ENCODE assay signal across 8 mouse cellular contexts in the genomic region with DNA sequence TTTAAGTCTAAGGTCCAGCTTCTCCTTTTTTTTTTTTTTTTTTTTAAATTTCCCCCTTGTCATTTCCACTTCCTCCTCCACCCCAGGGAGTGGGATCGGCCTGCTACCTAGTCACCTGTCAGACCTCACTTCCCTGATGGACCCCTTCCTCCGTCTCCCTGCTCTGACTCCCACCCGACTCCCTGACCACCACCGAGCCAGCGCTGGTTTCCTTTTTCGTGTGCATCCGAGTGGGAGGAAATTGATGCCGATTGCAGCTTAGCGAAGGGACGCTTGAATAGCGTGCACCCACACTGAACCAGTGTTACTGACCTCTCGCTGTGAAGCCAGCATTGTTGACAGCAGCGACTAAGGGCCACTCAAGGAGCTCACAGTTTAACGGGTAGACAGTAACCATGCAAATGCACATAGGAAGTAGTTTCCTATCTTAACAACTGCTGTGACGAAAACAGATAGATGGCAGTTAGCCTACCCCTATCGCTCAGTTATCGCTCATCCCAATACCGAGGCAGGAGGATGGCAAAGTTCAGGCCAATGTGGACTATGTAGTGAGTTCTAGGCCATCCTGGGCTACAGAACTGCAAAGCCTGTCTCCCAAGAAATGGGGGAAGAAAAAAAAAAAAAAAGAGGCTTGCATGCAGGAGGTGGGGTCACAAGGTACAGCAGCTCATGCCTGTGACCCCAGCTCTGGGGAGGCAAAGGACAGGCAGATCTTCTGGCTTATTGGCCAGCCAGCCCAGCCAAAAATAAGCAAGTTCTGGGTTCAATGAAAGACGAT. TPM values are rescaled to one million over a fixed set of nuclear protein-coding genes. Genes with fewer than 3 reads are reported as not detected.
DNase-seq lines count a peak whose midpoint lies in the region; ATAC-seq and TF ChIP-seq lines count a peak whose summit lies in the region.

No protein-coding gene starts in this region.

- peak; percentile 52 for ATAC-seq in hindbrain, postnatal 0 days

- peak; percentile 36 to 63 for DNase-seq in heart, adult 18-20 months
- DNase-seq in heart, postnatal 25 days (ENCODE audit: low spot score) = no peak
- peak; percentile 63 for DNase-seq in MEL (ENCODE audit: low read depth, low spot score)
- no peak for DNase-seq in hindbrain, postnatal 0 days (ENCODE audit: low spot score)
- DNase-seq in lung, postnatal 10 days = peak; percentile 30
- DNase-seq in spleen, adult 2 months (ENCODE audit: low read depth in 1 of 2, low spot score in 2 of 2) = peak; percentile 17 to 22
- DNase-seq in left cerebral cortex, adult 18-20 months (ENCODE audit: low spot score in 2 of 2) = no peak

- intact Hi-C loops in heart, postnatal 25 days (cut with DNase I) = loop anchor here (5.0 kb wide), 1 partner anchor 125 kb away; no protein-coding TSS in a partner anchor

- TF ChIP-seq CTCF in MEL (IDR thresholded peaks at IDR 0.05 in 2 of 3, conservative IDR thresholded peaks at IDR 0.05 in 1 of 3; ENCODE audit: control insufficient read depth in 1 of 3, insufficient read depth in 1 of 3, low read depth in 2 of 3, low read length in 3 of 3, poor library complexity in 1 of 3, severe bottlenecking in 1 of 3) = no peak
- no peak for TF ChIP-seq CTCF in hindbrain, postnatal 0 days (IDR thresholded peaks at IDR 0.05; ENCODE audit: low read depth)
- no peak for TF ChIP-seq CTCF in spleen, adult 2 months (IDR thresholded peaks at IDR 0.05; ENCODE audit: extremely low read depth, insufficient read depth, insufficient read length, insufficient replicate concordance)

- 13% methylated on average over 19 of the region's 19 CpGs for WGBS in hindbrain, postnatal 0 days
- WGBS in spleen, adult 2 months = 2% methylated on average over 19 of the region's 19 CpGs

- no peaks in the 10 kb centered on the region for H3K9me3 ChIP-seq in MEL (replicated peaks; ENCODE audit: insufficient read depth, low read length)
- H3K9me3 ChIP-seq in erythroblast, embryonic 14.5 days (ENCODE audit: control insufficient read depth, low read length) = no peaks in the 10 kb centered on the region
- H3K9me3 ChIP-seq in hindbrain, postnatal 0 days (ENCODE audit: low read length) = no peaks in the 10 kb centered on the region

- TF ChIP-seq EP300 in MEL (IDR thresholded peaks at IDR 0.05; ENCODE audit: low read depth in 1 of 2, low read length in 2 of 2) = peak; percentile 45 to 62; a peak in 3 of 4 replicates

- peaks cover 4 to 7% of the 10 kb centered on the region in 2 experiments for H3K36me3 ChIP-seq in MEL (ENCODE audit: control insufficient read depth in 1 of 2, insufficient read depth in 2 of 2, low read length in 2 of 2)
- H3K36me3 ChIP-seq in erythroblast, embryonic 14.5 days (ENCODE audit: control insufficient read depth) = peaks cover 36% of the 10 kb centered on the region
- H3K36me3 ChIP-seq in hindbrain, postnatal 0 days (ENCODE audit: insufficient read depth, low read length) = peaks cover 7% of the 10 kb centered on the region
- peaks cover 6% of the 10 kb centered on the region for H3K36me3 ChIP-seq in spleen, adult 2 months (ENCODE audit: control insufficient read depth, insufficient read depth, low read length)

- peak overlapping the region; percentile 80 to 94 for H3K4me3 ChIP-seq in MEL (ENCODE audit: control insufficient read depth in 1 of 2, insufficient read depth in 1 of 2, low read depth in 2 of 2, low read length in 2 of 2)
- H3K4me3 ChIP-seq in erythroblast, embryonic 14.5 days (replicated peaks) = peak overlapping the region; percentile 95
- peak overlapping the region; percentile 91 for H3K4me3 ChIP-seq in hindbrain, postnatal 0 days (ENCODE audit: low read length)
- H3K4me3 ChIP-seq in spleen, adult 2 months (ENCODE audit: extremely low read depth, insufficient read depth, insufficient read length) = peak overlapping the region; percentile 81

- H3K4me1 ChIP-seq in MEL (ENCODE audit: control insufficient read depth in 1 of 2, insufficient read depth in 2 of 2, low read length in 2 of 2) = peaks cover 0 to 11% of the 10 kb centered on the region in 2 experiments; a peak in 2 of 4 replicates
- H3K4me1 ChIP-seq in erythroblast, embryonic 14.5 days (ENCODE audit: control insufficient read depth) = peaks cover 26% of the 10 kb centered on the region
- no peaks in the 10 kb centered on the region for H3K4me1 ChIP-seq in hindbrain, postnatal 0 days (ENCODE audit: insufficient read depth, low read length)
- H3K4me1 ChIP-seq in spleen, adult 2 months (ENCODE audit: control insufficient read depth, insufficient read depth, insufficient read length) = peaks cover 10% of the 10 kb centered on the region

- H3K4me2 ChIP-seq in hindbrain, postnatal 0 days (ENCODE audit: low read depth, low read length) = peak overlapping the region; percentile 78

- peak overlapping the region; percentile 89 for H3K9ac ChIP-seq in MEL (ENCODE audit: control insufficient read depth, low read depth, low read length, poor library complexity, severe bottlenecking)
- H3K9ac ChIP-seq in hindbrain, postnatal 0 days (replicated peaks; ENCODE audit: low read length) = peak overlapping the region; percentile 81

- peaks cover 34% of the 10 kb centered on the region for H3K79me2 ChIP-seq in MEL (ENCODE audit: control insufficient read depth, insufficient read depth, low read length, poor library complexity)

- H3K27me3 ChIP-seq in MEL (ENCODE audit: control insufficient read depth in 1 of 2, insufficient read depth in 2 of 2, low read length in 2 of 2) = no peaks in the 10 kb centered on the region
- no peaks in the 10 kb centered on the region for H3K27me3 ChIP-seq in erythroblast, embryonic 14.5 days (ENCODE audit: control insufficient read depth)
- H3K27me3 ChIP-seq in hindbrain, postnatal 0 days (ENCODE audit: insufficient read depth, low read length) = no peaks in the 10 kb centered on the region
- H3K27me3 ChIP-seq in spleen, adult 2 months (ENCODE audit: control insufficient read depth, insufficient read depth, low read length) = no peaks in the 10 kb centered on the region

- TF ChIP-seq POLR2A in MEL (IDR thresholded peaks at IDR 0.05; ENCODE audit: control insufficient read depth in 1 of 2, insufficient read depth in 1 of 2, low read depth in 1 of 2, low read length in 2 of 2, poor library complexity in 1 of 2) = no peak
- TF ChIP-seq POLR2A in spleen, adult 2 months (IDR thresholded peaks at IDR 0.05; ENCODE audit: low read depth, low read length) = no peak

- peak overlapping the region; percentile 74 for H3K27ac ChIP-seq in MEL (ENCODE audit: control insufficient read depth, low read depth, low read length)
- H3K27ac ChIP-seq in hindbrain, postnatal 0 days = peak overlapping the region; percentile 70; the same call in 1 of the 2 replicates
- peak overlapping the region; percentile 92 for H3K27ac ChIP-seq in spleen, adult 2 months (ENCODE audit: insufficient read depth, low read length)

- no peak for TF ChIP-seq RAD21 in MEL (IDR thresholded peaks at IDR 0.05; ENCODE audit: low read depth, low read length)

RNA-seq across cellular contexts. Expression of a gene that starts 0.7 kb away (rescaled TPM):
- total RNA-seq in heart, adult 18-20 months (2021) = 10 to 100 TPM; 92.8 to 97.7 TPM
- total RNA-seq in heart, postnatal 25 days (2021) = 10 to 100 TPM; 93.0 to 94.1 TPM
- 406 and 433 TPM in 2 replicates for total RNA-seq in MEL (2012; rRNA removed)
- polyA plus RNA-seq in MEL (2012; ENCODE audit: insufficient read depth in 1 of 2, insufficient read length in 2 of 2, low read depth in 1 of 2, low replicate concordance in 2 of 2, missing spikeins in 1 of 2) = 1,000 to 10,000 TPM in 1 of 2 experiments, 100 to 1,000 TPM in 1; 365 to 1,109 TPM
- polyA plus RNA-seq in erythroblast, embryonic 14.5 days (2012) = 3.9 and 4.1 TPM in 2 replicates
- 141 and 163 TPM in 2 replicates for total RNA-seq in hindbrain, postnatal 0 days (2014; rRNA removed)
- 133 and 144 TPM in 2 replicates for polyA plus RNA-seq in hindbrain, postnatal 0 days (2015; fragmentation: Nextera tagmentation; extraction: Ambion mirVana)
- polyA plus RNA-seq in spleen, adult 2 months (2012; rRNA removed) = 134 and 154 TPM in 2 replicates
- 100 to 1,000 TPM; 194 to 229 TPM for total RNA-seq in left cerebral cortex, adult 18-20 months (2021)

RNA-seq across cellular contexts. Expression of a gene that starts 20.3 kb away (rescaled TPM):
- 10 to 100 TPM in 1 of 2 experiments, 1 to 10 TPM in 1; 9.7 to 11.9 TPM for total RNA-seq in heart, adult 18-20 months (2021)
- 10 to 100 TPM; 11.3 to 15.6 TPM for total RNA-seq in heart, postnatal 25 days (2021)
- 68.9 and 73.8 TPM in 2 replicates for total RNA-seq in MEL (2012; rRNA removed)
- polyA plus RNA-seq in MEL (2012; ENCODE audit: insufficient read depth in 1 of 2, insufficient read length in 2 of 2, low read depth in 1 of 2, low replicate concordance in 2 of 2, missing spikeins in 1 of 2) = 100 to 1,000 TPM in 1 of 2 experiments, not detected in 1; 100 TPM
- polyA plus RNA-seq in erythroblast, embryonic 14.5 days (2012) = 3.0 and 3.2 TPM in 2 replicates
- 107 and 121 TPM in 2 replicates for total RNA-seq in hindbrain, postnatal 0 days (2014; rRNA removed)
- 138 and 140 TPM in 2 replicates for polyA plus RNA-seq in hindbrain, postnatal 0 days (2015; fragmentation: Nextera tagmentation; extraction: Ambion mirVana)
- 7.4 and 10.0 TPM in 2 replicates for polyA plus RNA-seq in spleen, adult 2 months (2012; rRNA removed)
- 10 to 100 TPM; 67.8 to 75.3 TPM for total RNA-seq in left cerebral cortex, adult 18-20 months (2021)

RNA-seq across cellular contexts. Expression of a gene that starts 20.7 kb away (rescaled TPM):
- total RNA-seq in heart, adult 18-20 months (2021) = 10 to 100 TPM; 31.8 to 33.0 TPM
- total RNA-seq in heart, postnatal 25 days (2021) = 10 to 100 TPM; 22.9 to 26.6 TPM
- total RNA-seq in MEL (2012; rRNA removed) = 81.1 and 85.6 TPM in 2 replicates
- 10 to 100 TPM in 1 of 2 experiments, not detected in 1; 89.9 TPM for polyA plus RNA-seq in MEL (2012; ENCODE audit: insufficient read depth in 1 of 2, insufficient read length in 2 of 2, low read depth in 1 of 2, low replicate concordance in 2 of 2, missing spikeins in 1 of 2)
- polyA plus RNA-seq in erythroblast, embryonic 14.5 days (2012) = 3.3 and 5.1 TPM in 2 replicates
- total RNA-seq in hindbrain, postnatal 0 days (2014; rRNA removed) = 19.5 and 49.9 TPM in 2 replicates
- polyA plus RNA-seq in hindbrain, postnatal 0 days (2015; fragmentation: Nextera tagmentation; extraction: Ambion mirVana) = 43.0 and 44.3 TPM in 2 replicates
- polyA plus RNA-seq in spleen, adult 2 months (2012; rRNA removed) = 55.5 and 75.5 TPM in 2 replicates
- 10 to 100 TPM; 24.9 to 27.6 TPM for total RNA-seq in left cerebral cortex, adult 18-20 months (2021)

RNA-seq across cellular contexts. Expression of a gene that starts 29.1 kb away (rescaled TPM):
- total RNA-seq in heart, adult 18-20 months (2021) = 10 to 100 TPM; 31.8 to 32.4 TPM
- total RNA-seq in heart, postnatal 25 days (2021) = 10 to 100 TPM; 27.3 to 28.1 TPM
- 39.9 and 40.5 TPM in 2 replicates for total RNA-seq in MEL (2012; rRNA removed)
- 10 to 100 TPM in 1 of 2 experiments, not detected in 1; 49.7 TPM for polyA plus RNA-seq in MEL (2012; ENCODE audit: insufficient read depth in 1 of 2, insufficient read length in 2 of 2, low read depth in 1 of 2, low replicate concordance in 2 of 2, missing spikeins in 1 of 2)
- polyA plus RNA-seq in erythroblast, embryonic 14.5 days (2012) = 1.8 and 2.1 TPM in 2 replicates
- 26.1 and 32.0 TPM in 2 replicates for total RNA-seq in hindbrain, postnatal 0 days (2014; rRNA removed)
- 44.0 and 44.6 TPM in 2 replicates for polyA plus RNA-seq in hindbrain, postnatal 0 days (2015; fragmentation: Nextera tagmentation; extraction: Ambion mirVana)
- polyA plus RNA-seq in spleen, adult 2 months (2012; rRNA removed) = 18.0 and 21.2 TPM in 2 replicates
- total RNA-seq in left cerebral cortex, adult 18-20 months (2021) = 10 to 100 TPM; 32.2 to 35.0 TPM

RNA-seq across cellular contexts. Expression of a gene that starts 38.2 kb away (rescaled TPM):
- total RNA-seq in heart, adult 18-20 months (2021) = 100 to 1,000 TPM in 1 of 2 experiments, 10 to 100 TPM in 1; 99.3 to 111 TPM
- 10 to 100 TPM; 82.6 to 89.5 TPM for total RNA-seq in heart, postnatal 25 days (2021)
- total RNA-seq in MEL (2012; rRNA removed) = 91.9 and 92.1 TPM in 2 replicates
- 100 to 1,000 TPM; 101 to 424 TPM for polyA plus RNA-seq in MEL (2012; ENCODE audit: insufficient read depth in 1 of 2, insufficient read length in 2 of 2, low read depth in 1 of 2, low replicate concordance in 2 of 2, missing spikeins in 1 of 2)
- 0.94 and 1.1 TPM in 2 replicates for polyA plus RNA-seq in erythroblast, embryonic 14.5 days (2012)
- 90.5 and 111 TPM in 2 replicates for total RNA-seq in hindbrain, postnatal 0 days (2014; rRNA removed)
- polyA plus RNA-seq in hindbrain, postnatal 0 days (2015; fragmentation: Nextera tagmentation; extraction: Ambion mirVana) = 344 and 353 TPM in 2 replicates
- polyA plus RNA-seq in spleen, adult 2 months (2012; rRNA removed) = 19.5 and 21.9 TPM in 2 replicates
- total RNA-seq in left cerebral cortex, adult 18-20 months (2021) = 100 to 1,000 TPM; 181 to 216 TPM

Comparison
In these comparisons a context has a peak if more than half of its experiments do, and no peak if none do; other contexts are left out.
1. DNase-seq: peak in heart, adult 18-20 months (2 of 2), MEL (single experiment), lung, postnatal 10 days (single experiment) and spleen, adult 2 months (2 of 2); none in heart, postnatal 25 days (single experiment), hindbrain, postnatal 0 days (single experiment) and left cerebral cortex, adult 18-20 months (0 of 2).
2. Peak in every context shown above with its lines, with median percentiles within 50 percentile points of each other: H3K27ac ChIP-seq and H3K4me3 ChIP-seq.